Mouse (Mus musculus) ES-E14 (cell line): ENCODE measurements at regions not wholly inside any gene's neighbourhood (a gene's known extent, or its start where the extent isn't known, plus 50 kb on each side); places are given as distances from the start of the nearest gene placed in this dataset.

Source experiments
- MAFK ChIP-seq: IDR thresholded peaks from 2 replicates; pipeline ENCODE4 v1.6.1; 2014; ENCODE audit warnings: mild to moderate bottlenecking, low read depth, low read length, inconsistent platforms; ENCODE audit not compliant: insufficient read depth
- ZNF384 ChIP-seq: IDR thresholded peaks from 2 replicates; pipeline ENCODE4 v1.6.1; 2012; ENCODE audit warnings: low read depth, low read length, inconsistent platforms

DNA sequence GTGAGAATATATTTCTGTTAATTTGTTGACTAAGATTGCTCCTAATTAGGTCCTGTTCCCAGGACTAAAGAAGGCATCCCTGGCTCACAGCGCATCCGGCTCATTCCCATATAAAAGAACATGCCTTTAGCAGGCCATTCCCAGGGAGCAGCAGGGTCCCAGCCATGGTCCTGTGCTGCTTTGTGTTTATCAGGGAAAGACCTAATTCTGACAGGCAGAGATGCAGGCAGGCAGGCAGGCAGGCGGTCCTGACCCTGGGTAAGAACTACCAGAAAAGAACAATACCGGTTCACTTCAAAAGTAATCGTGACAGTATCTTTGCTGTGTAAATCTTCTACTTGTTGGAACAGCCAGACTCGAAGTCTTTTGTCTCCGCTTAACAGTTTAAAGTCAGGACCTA lies 97.3 kb upstream of the Arl4c start:
- TF ChIP-seq MAFK = no peak
- no peak for TF ChIP-seq ZNF384
